Mouse (Mus musculus): ENCODE measurements at regions not wholly inside any gene's neighbourhood (a gene's known extent, or its start where the extent isn't known, plus 50 kb on each side); places are given as distances from the start of the nearest gene placed in this dataset.

- TF ChIP-seq EP300 (IDR thresholded peaks at IDR 0.05; ENCODE audit: insufficient read depth, low read depth, low read length) (no peak), CTCF (IDR thresholded peaks at IDR 0.05; ENCODE audit: low read depth, low read length) (no peak), POLR2A (IDR thresholded peaks at IDR 0.05; ENCODE audit: insufficient read depth, low read length) (no peak)
Observed at GRCm38 (mm10) chr1:128766193-128766893, 174.2 kb upstream of the Cxcr4 start.

All from ES-Bruce4 (cell line).